Mouse (Mus musculus): ENCODE measurements around the gene Fam209.
A peak's percentile ranks its signal among the peaks of the same experiment; 100 is the strongest.

GRCm38 (mm10) chr2:172477860-172478259 is 5.5 kb downstream of the Fam209 start:
- TF ChIP-seq CTCF (conservative IDR thresholded peaks at IDR 0.05; ENCODE audit: low read length) (peak; percentile 64), NANOG (IDR thresholded peaks at IDR 0.05; ENCODE audit: borderline replicate concordance, low read length) (no peak), POU5F1 (IDR thresholded peaks at IDR 0.05; ENCODE audit: borderline replicate concordance, low read length) (no peak)
